Mouse (Mus musculus) CH12.LX (cell line): ENCODE measurements at regions not wholly inside any gene's neighbourhood (a gene's known extent, or its start where the extent isn't known, plus 50 kb on each side); places are given as distances from the start of the nearest gene placed in this dataset.

Experiments
- DNase-seq: peaks from one replicate; pipeline ENCODE4 v3.0.0-alpha.2; 2013; ENCODE audit errors: extremely low read depth
- H3K27ac ChIP-seq: 2 replicates; pipeline ENCODE4 v1.5.1; 2012; ENCODE audit warnings: low read depth, mild to moderate bottlenecking, control low read depth, moderate library complexity; ENCODE audit not compliant: insufficient read depth
- H3K27me3 ChIP-seq: replicated peaks from 2 replicates; pipeline ENCODE3; 2012; ENCODE audit warnings: inconsistent platforms
- H3K36me3 ChIP-seq, 2 experiments: replicated peaks in 1 of 2; 2 replicates each; pipeline versions ENCODE3 to v1.6.1; 2012; ENCODE audit warnings: inconsistent platforms in 1 of 2, low read length in 1 of 2, mild to moderate bottlenecking in 1 of 2, mixed read lengths in 1 of 2, moderate library complexity in 1 of 2; ENCODE audit not compliant: control insufficient read depth in 1 of 2, insufficient read depth in 1 of 2
- H3K4me1 ChIP-seq, 2 experiments: 2 replicates each; pipeline ENCODE4 v1.6.1; 2012; ENCODE audit warnings: inconsistent platforms in 1 of 2, moderate library complexity in 1 of 2; ENCODE audit not compliant: insufficient read depth in 2 of 2, control insufficient read depth in 1 of 2
- H3K4me2 ChIP-seq: 2 replicates; pipeline ENCODE4 v1.6.1; 2012; ENCODE audit warnings: low read depth, mild to moderate bottlenecking, control low read depth; ENCODE audit not compliant: poor library complexity, insufficient read depth, severe bottlenecking
- H3K4me3 ChIP-seq, 3 experiments: fragments of 150-350 bp in 1 of 3; sonication (generic) in 1 of 3; replicated peaks in 1 of 3; 2 replicates each; pipeline versions ENCODE3 to v1.5.1; 2011 to 2012; ENCODE audit warnings: low read depth in 2 of 3, low read length in 2 of 3, mild to moderate bottlenecking in 2 of 3, moderate library complexity in 2 of 3, control low read depth in 1 of 3, improper control_type of control experiment in 1 of 3, inconsistent platforms in 1 of 3, mixed read lengths in 1 of 3; ENCODE audit not compliant: poor library complexity in 1 of 3
- H3K79me2 ChIP-seq: replicated peaks from 2 replicates; pipeline ENCODE4 v1.6.1; 2012; ENCODE audit warnings: mild to moderate bottlenecking, moderate library complexity; ENCODE audit not compliant: control insufficient read depth, poor library complexity, insufficient read depth, severe bottlenecking; ENCODE audit errors: extremely low read depth
- H3K9ac ChIP-seq: 2 replicates; pipeline ENCODE4 v1.6.1; 2012; ENCODE audit warnings: low read depth, mild to moderate bottlenecking, control low read depth, moderate library complexity; ENCODE audit not compliant: insufficient read depth
- H3K9me3 ChIP-seq: replicated peaks from 2 replicates; pipeline ENCODE3; 2012; ENCODE audit warnings: low read length, inconsistent platforms, mixed read lengths
- CTCF ChIP-seq, 2 experiments: IDR thresholded peaks in 1 of 2; conservative IDR thresholded peaks in 1 of 2; 2 replicates each; pipeline ENCODE4 v1.5.1; 2011 to 2012; ENCODE audit warnings: low read depth in 2 of 2, low read length in 2 of 2, improper control_type of control experiment in 1 of 2, inconsistent platforms in 1 of 2, mild to moderate bottlenecking in 1 of 2, moderate library complexity in 1 of 2
- E2F4 ChIP-seq: IDR thresholded peaks from 2 replicates; pipeline ENCODE4 v1.6.1; 2011; ENCODE audit warnings: low read depth, low read length, improper control_type of control experiment; ENCODE audit not compliant: insufficient replicate concordance
- EP300 ChIP-seq: IDR thresholded peaks from 2 replicates; pipeline ENCODE4 v1.6.1; 2011; ENCODE audit warnings: low read length, improper control_type of control experiment
- ETS1 ChIP-seq: conservative IDR thresholded peaks from 2 replicates; pipeline ENCODE4 v1.6.1; 2012; ENCODE audit warnings: low read depth, mild to moderate bottlenecking, inconsistent platforms, low read length, improper control_type of control experiment, moderate library complexity
- HCFC1 ChIP-seq: IDR thresholded peaks from 2 replicates; pipeline ENCODE4 v1.6.1; 2012; ENCODE audit warnings: low read depth, mild to moderate bottlenecking, inconsistent platforms, low read length, improper control_type of control experiment
- IRF4 ChIP-seq: IDR thresholded peaks from 2 replicates; pipeline ENCODE4 v1.6.1; 2014; ENCODE audit warnings: low read depth, mild to moderate bottlenecking, inconsistent platforms, low read length, improper control_type of control experiment
- JUN ChIP-seq: IDR thresholded peaks from 2 replicates; pipeline ENCODE4 v1.6.1; 2011; ENCODE audit warnings: low read depth, mild to moderate bottlenecking, low read length, improper control_type of control experiment, moderate library complexity; ENCODE audit not compliant: insufficient read depth
- MAFK ChIP-seq: IDR thresholded peaks from 2 replicates; pipeline ENCODE4 v1.6.1; 2011; ENCODE audit warnings: low read length, improper control_type of control experiment; ENCODE audit not compliant: insufficient replicate concordance
- MAX ChIP-seq: IDR thresholded peaks from 2 replicates; pipeline ENCODE4 v1.6.1; 2011; ENCODE audit warnings: low read length, improper control_type of control experiment
- MAZ ChIP-seq: IDR thresholded peaks from 2 replicates; pipeline ENCODE4 v1.6.1; 2012; ENCODE audit warnings: low read depth, mild to moderate bottlenecking, inconsistent platforms, low read length, improper control_type of control experiment, moderate library complexity
- NELFE ChIP-seq: IDR thresholded peaks from 2 replicates; pipeline ENCODE4 v1.6.1; 2011; ENCODE audit warnings: low read depth, low read length, improper control_type of control experiment
- PAX5 ChIP-seq: IDR thresholded peaks from 2 replicates; pipeline ENCODE4 v1.6.1; 2012; ENCODE audit warnings: low read length, inconsistent platforms, mixed read lengths
- POLR2AphosphoS2 ChIP-seq: IDR thresholded peaks from 2 replicates; pipeline ENCODE4 v1.6.1; 2011; ENCODE audit warnings: low read depth, low read length, improper control_type of control experiment
- RCOR1 ChIP-seq: conservative IDR thresholded peaks from 2 replicates; pipeline ENCODE4 v1.6.1; 2012; ENCODE audit warnings: low read depth, mild to moderate bottlenecking, inconsistent platforms, low read length, improper control_type of control experiment
- SIN3A ChIP-seq: IDR thresholded peaks from 2 replicates; pipeline ENCODE4 v1.6.1; 2012; ENCODE audit warnings: low read length, improper control_type of control experiment, inconsistent platforms
- UBTF ChIP-seq: IDR thresholded peaks from 2 replicates; pipeline ENCODE4 v1.6.1; 2012; ENCODE audit warnings: low read depth, mild to moderate bottlenecking, inconsistent platforms, low read length, improper control_type of control experiment, moderate library complexity
- USF1 ChIP-seq: IDR thresholded peaks from 2 replicates; pipeline ENCODE4 v1.6.1; 2014; ENCODE audit warnings: low read depth, mild to moderate bottlenecking, inconsistent platforms, low read length, improper control_type of control experiment
- USF2 ChIP-seq: conservative IDR thresholded peaks from 2 replicates; pipeline ENCODE4 v1.6.1; 2011; ENCODE audit warnings: low read depth, low read length, improper control_type of control experiment
- ZC3H11A ChIP-seq: IDR thresholded peaks from 2 replicates; pipeline ENCODE4 v1.6.1; 2012; ENCODE audit warnings: low read depth, mild to moderate bottlenecking, inconsistent platforms, low read length, improper control_type of control experiment
- ZKSCAN1 ChIP-seq: IDR thresholded peaks from 2 replicates; pipeline ENCODE4 v1.6.1; 2012; ENCODE audit warnings: low read depth, inconsistent platforms, low read length, improper control_type of control experiment, borderline replicate concordance
- ZMIZ1 ChIP-seq: IDR thresholded peaks from 2 replicates; pipeline ENCODE4 v1.6.1; 2012; ENCODE audit warnings: low read depth, mild to moderate bottlenecking, inconsistent platforms, low read length, improper control_type of control experiment
- dilution Hi-C: fragments of 300-500 bp; cut with MboI; formaldehyde crosslinking; loops from 2 replicates; pipeline ENCODE4 v1.14.3; 2020; ENCODE audit warnings: low sequenced_read_pairs; ENCODE audit not compliant: extremely low pct_unique_long_range_greater_than_20kb, extremely low pct_ligation_motif_present
- in situ Hi-C: fragments of 300-500 bp; cut with MboI; formaldehyde crosslinking; loops from 3 replicates; pipeline ENCODE4 v1.14.3; 2019; ENCODE audit warnings: low sequenced_read_pairs, low pct_ligation_motif_present, low pct_unique_long_range_greater_than_20kb, mixed read lengths

DNA sequence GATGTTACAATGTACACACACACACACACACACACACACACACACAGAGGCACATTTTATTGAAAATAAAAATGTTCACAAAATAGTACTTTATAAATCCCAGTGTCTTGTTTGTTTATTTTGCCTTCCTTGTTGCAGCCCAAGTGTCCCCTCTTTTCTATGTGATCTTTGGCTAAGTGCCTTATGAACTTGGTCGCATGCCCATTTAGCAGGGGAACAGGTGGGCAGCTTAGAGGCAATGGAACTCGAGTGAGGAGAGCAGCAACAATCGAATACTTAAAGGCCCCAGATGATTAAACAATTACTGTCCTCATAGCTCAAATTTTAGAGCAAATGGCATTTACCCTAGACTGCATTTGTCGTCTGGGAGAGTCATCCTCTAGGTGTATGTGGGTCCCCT lies 631.1 kb upstream of the Cdh5 start:
- in situ Hi-C loops (no loop called here), dilution Hi-C loops (no loop called here)
- H3K36me3 ChIP-seq, result no peaks in the 10 kb centered on the region
- H3K9ac ChIP-seq, result no peak overlapping the region
- no peaks in the 10 kb centered on the region for H3K4me1 ChIP-seq
- H3K79me2 ChIP-seq, result no peaks in the 10 kb centered on the region
- no peak overlapping the region for H3K27ac ChIP-seq
- no peaks in the 10 kb centered on the region for H3K9me3 ChIP-seq
- no peaks in the 10 kb centered on the region for H3K27me3 ChIP-seq
- no peak for TF ChIP-seq SIN3A
- no peak for TF ChIP-seq RCOR1
- TF ChIP-seq ETS1, result no peak
- TF ChIP-seq E2F4, result no peak
- TF ChIP-seq POLR2AphosphoS2, result no peak
- TF ChIP-seq IRF4, result no peak
- TF ChIP-seq ZKSCAN1, result no peak
- no peak for TF ChIP-seq ZMIZ1
- no peak for DNase-seq
- no peak overlapping the region for H3K4me2 ChIP-seq
- H3K4me3 ChIP-seq, result no peak overlapping the region

DNA sequence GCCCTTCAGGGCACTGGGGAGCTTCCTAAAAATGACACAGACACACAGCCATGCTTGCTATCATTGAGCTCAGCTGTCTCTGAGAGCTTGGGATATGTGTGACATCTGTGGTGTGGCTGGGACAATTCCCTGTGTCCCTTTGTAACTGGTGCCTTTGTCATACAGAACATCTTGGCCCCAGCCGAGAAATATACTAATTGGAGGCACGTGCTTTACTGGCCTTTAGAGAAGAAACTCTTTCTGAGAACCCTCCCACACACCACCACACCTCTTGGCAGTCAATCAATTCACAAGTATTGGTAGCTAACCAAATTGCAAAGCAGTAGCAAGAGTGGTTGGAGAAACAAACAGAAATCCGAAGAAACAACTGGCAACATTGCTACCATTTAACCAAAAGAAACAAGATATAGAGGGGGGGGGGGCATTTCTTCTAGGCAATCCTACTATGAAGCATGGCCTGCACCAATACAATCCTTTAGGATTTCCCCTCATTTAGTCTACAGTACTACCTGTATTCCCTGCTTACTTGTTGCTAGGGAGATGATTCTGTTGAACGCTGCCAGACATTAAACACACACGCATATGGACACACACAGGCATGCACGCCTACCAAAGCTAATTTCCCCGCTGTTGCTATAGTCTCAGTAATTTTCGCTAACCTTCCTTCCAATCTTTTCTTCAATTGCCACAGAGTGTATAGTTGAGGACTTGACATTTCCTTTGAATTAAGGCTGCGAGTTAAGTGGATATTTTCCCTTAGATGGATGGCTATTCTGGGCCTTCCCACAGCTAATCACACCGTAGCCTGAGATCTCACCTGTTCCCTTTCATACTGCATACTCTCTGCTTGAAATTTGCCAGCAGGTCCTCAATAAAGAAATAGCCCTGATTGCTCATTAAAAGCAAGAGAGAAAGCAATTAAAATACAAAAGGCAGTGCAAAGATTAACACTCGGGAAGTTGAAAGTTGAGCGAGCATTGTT lies 625.3 kb upstream of the Cdh5 start:
- Histone ChIP-seq H3K4me3 (no peak overlapping the region), H3K4me1 (no peaks in the 10 kb centered on the region), H3K9ac (no peak overlapping the region), H3K36me3 (no peaks in the 10 kb centered on the region), H3K27ac (no peak overlapping the region), H3K27me3 (no peaks in the 10 kb centered on the region), H3K9me3 (no peaks in the 10 kb centered on the region), H3K79me2 (no peaks in the 10 kb centered on the region), H3K4me2 (no peak overlapping the region)
- in situ Hi-C loops, result no loop called here
- dilution Hi-C loops, result no loop called here
- TF ChIP-seq NELFE (no peak), MAFK (no peak), EP300 (no peak), ZC3H11A (no peak), USF1 (no peak), JUN (no peak), PAX5 (no peak), MAZ (no peak), ETS1 (no peak), MAX (no peak), HCFC1 (no peak), SIN3A (no peak), UBTF (no peak), USF2 (no peak), CTCF (conservative IDR thresholded peaks at IDR 0.05 in 1 of 2, IDR thresholded peaks at IDR 0.05 in 1 of 2; ENCODE audit: low read depth in 2 of 2, low read length in 2 of 2) (no peak)
- DNase-seq, result no peak
